18 mouse cellular contexts compared by ENCODE assay signal in genomic region chr17:5388351-5388750, GRCm38 (mm10). TPM values are rescaled to one million over a fixed set of nuclear protein-coding genes. Genes with fewer than 3 reads are reported as not detected.
DNase-seq lines count a peak whose midpoint lies in the region.
"Had no signal": no experiment of that assay in that cellular context is flagged by ENCODE, and none has a peak within 500 bp of the region (broad histone marks: within the 10 kb centered on the region; RNA-seq: fewer than 3 reads in every experiment).

No protein-coding gene starts in this region.

- intact Hi-C loops in left cerebral cortex, postnatal 10 days (cut with DNase I) = no loop called here

- DNase-seq in ES-CJ7 (ENCODE audit: low read depth, low spot score) = peak; percentile 71
- DNase-seq in R1 (ENCODE audit: low read depth, low spot score) = peak; percentile 62
- peak; percentile 74 for DNase-seq in ZHBTc4 (ENCODE audit: low read depth, low spot score)
- DNase-seq in left cerebral cortex, postnatal 10 days (ENCODE audit: extremely low spot score in 1 of 2, low spot score in 2 of 2) = no peak
- DNase-seq in layer of hippocampus, adult 9-10 months (ENCODE audit: low spot score) = no peak
- DNase-seq in adrenal gland, postnatal 14 days = no peak
- DNase-seq: adrenal gland, adult 2 months; adrenal gland, adult 8-10 months; adrenal gland, postnatal 10 days; adrenal gland, postnatal 25 days; adrenal gland, postnatal 36 days; B cell, adult 2 months; cerebellum, adult 11 months; cerebellum, adult 18-20 months; cerebellum, adult 2 months; cerebellum, adult 8-10 months; cerebellum, adult 9-10 months; cerebellum, adult 9-11 months had no signal

RNA-seq across cellular contexts. Expression of gene Ldhal6b, which starts 30.2 kb away (rescaled TPM):
- total RNA-seq in left cerebral cortex, postnatal 10 days (2021) = 1 to 10 TPM in 1 of 2 experiments, under 1 TPM in 1; 0.97 to 1.2 TPM
- total RNA-seq in adrenal gland, postnatal 14 days (2021) = 1.1 and 1.5 TPM in 2 replicates

RNA-seq across cellular contexts. Expression of gene Tmem242, which starts 51.7 kb away (rescaled TPM):
- total RNA-seq in left cerebral cortex, postnatal 10 days (2021) = 10 to 100 TPM; 86.9 to 88.1 TPM
- total RNA-seq in adrenal gland, postnatal 14 days (2021) = 121 and 126 TPM in 2 replicates

Comparison
In these comparisons a context has a peak if more than half of its experiments do, and no peak if none do; other contexts are left out.
1. DNase-seq: peak in ES-CJ7 (single experiment), R1 (single experiment) and ZHBTc4 (single experiment); none in left cerebral cortex, postnatal 10 days (0 of 2), layer of hippocampus, adult 9-10 months (single experiment) and adrenal gland, postnatal 14 days (single experiment).